Mouse (Mus musculus) lung, postnatal 0 days (tissue): ENCODE measurements at regions not wholly inside any gene's neighbourhood (a gene's known extent, or its start where the extent isn't known, plus 50 kb on each side); places are given as distances from the start of the nearest gene placed in this dataset.

Experiments
- CTCF ChIP-seq: IDR thresholded peaks from 2 replicates; pipeline ENCODE4 v1.5.1; 2016; ENCODE audit warnings: antibody characterized with exemption, mild to moderate bottlenecking
- EP300 ChIP-seq: IDR thresholded peaks from 2 replicates; pipeline ENCODE4 v1.6.1; 2016; ENCODE audit warnings: antibody characterized with exemption, mild to moderate bottlenecking, control low read depth

DNA sequence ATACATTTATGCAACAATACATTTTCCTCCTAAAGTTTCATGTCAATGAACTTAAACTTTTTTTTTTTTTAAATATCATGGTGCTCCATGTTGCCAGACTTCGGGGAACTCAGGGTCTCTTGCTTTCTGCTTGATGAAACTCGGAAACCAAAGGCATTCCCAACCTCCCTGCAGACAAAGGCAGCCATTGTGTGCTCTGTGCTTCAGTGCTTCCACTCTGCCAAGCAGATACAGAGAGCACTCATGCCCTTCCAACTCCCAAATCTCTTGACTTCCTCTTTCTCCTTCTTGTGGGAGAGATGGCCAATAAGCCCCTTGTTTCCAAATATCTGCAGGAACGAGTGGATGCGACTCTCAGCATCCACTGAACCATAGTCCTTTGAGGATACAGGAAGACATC lies 94.0 kb upstream of the Klf3 start:
- TF ChIP-seq EP300 (no peak), CTCF (no peak)
